Mouse (Mus musculus): ENCODE measurements at regions not wholly inside any gene's neighbourhood (a gene's known extent, or its start where the extent isn't known, plus 50 kb on each side); places are given as distances from the start of the nearest gene placed in this dataset.

DNA sequence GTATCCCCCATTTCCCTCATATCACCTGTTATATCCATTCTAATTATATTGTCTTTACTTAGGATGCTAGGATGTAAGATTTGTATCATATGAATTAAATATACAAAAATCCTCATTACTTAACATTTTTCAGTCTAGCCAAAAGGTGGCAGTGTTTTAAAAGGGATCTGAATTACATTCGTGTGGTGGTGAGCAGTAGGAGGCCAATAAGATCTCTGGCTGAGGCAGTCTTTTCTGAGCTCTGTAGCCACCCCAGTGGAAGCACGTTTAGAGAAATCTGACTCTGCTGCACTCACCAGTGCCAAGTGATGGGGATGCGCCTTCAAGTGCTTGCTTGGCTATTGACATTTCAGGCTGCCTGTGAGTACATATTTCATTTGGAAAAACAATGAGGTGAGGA lies 372.6 kb downstream of the Dad1 start:
- peak; percentile 75 for DNase-seq (ENCODE audit: low spot score)
- no peak overlapping the region for H3K4me2 ChIP-seq (ENCODE audit: low read depth, low read length, poor library complexity, severe bottlenecking)

GRCm38 (mm10) chr14:53876581-53876980 lies 377.3 kb downstream of the Dad1 start:
- Histone ChIP-seq H3K9ac (replicated peaks; ENCODE audit: low read length, poor library complexity, severe bottlenecking) (no peak overlapping the region), H3K4me2 (ENCODE audit: low read depth, low read length, poor library complexity, severe bottlenecking) (no peak overlapping the region), H3K27me3 (ENCODE audit: insufficient read depth, low read length) (no peaks in the 10 kb centered on the region), H3K36me3 (ENCODE audit: insufficient read depth, low read length) (no peaks in the 10 kb centered on the region), H3K4me3 (ENCODE audit: low read depth, low read length) (no peak overlapping the region), H3K4me1 (ENCODE audit: insufficient read depth, low read length) (no peaks in the 10 kb centered on the region), H3K9me3 (ENCODE audit: low read length) (no peaks in the 10 kb centered on the region), H3K27ac (ENCODE audit: low read depth, low read length) (no peak overlapping the region)
- WGBS = 71% methylated on average over 7 of the region's 7 CpGs
- no peak for DNase-seq (ENCODE audit: low spot score)
- ATAC-seq (ENCODE audit: low FRiP score) = no peak
- TF ChIP-seq CTCF (IDR thresholded peaks at IDR 0.05) = no peak

More for the DNA sequence above, 372.6 kb downstream of the Dad1 start:
- Histone ChIP-seq H3K27ac (ENCODE audit: low read depth, low read length) (no peak overlapping the region), H3K4me3 (ENCODE audit: low read depth, low read length) (no peak overlapping the region), H3K4me1 (ENCODE audit: insufficient read depth, low read length) (no peaks in the 10 kb centered on the region), H3K36me3 (ENCODE audit: insufficient read depth, low read length) (no peaks in the 10 kb centered on the region), H3K9ac (replicated peaks; ENCODE audit: low read length, poor library complexity, severe bottlenecking) (no peak overlapping the region), H3K27me3 (ENCODE audit: insufficient read depth, low read length) (no peaks in the 10 kb centered on the region), H3K9me3 (ENCODE audit: low read length) (no peaks in the 10 kb centered on the region)
- TF ChIP-seq CTCF (IDR thresholded peaks at IDR 0.05) = peak; percentile 75
- WGBS = 11% methylated on average over 3 of the region's 3 CpGs
- ATAC-seq (ENCODE audit: low FRiP score) = 0 out of 2 replicates have a peak, but pooled peaks have one; percentile 63

- H3K27ac ChIP-seq (ENCODE audit: low read depth, low read length) = no peak overlapping the region
- H3K9ac ChIP-seq (replicated peaks; ENCODE audit: low read length, poor library complexity, severe bottlenecking) = no peak overlapping the region
- no peak for DNase-seq (ENCODE audit: low spot score)
- no peak overlapping the region for H3K4me3 ChIP-seq (ENCODE audit: low read depth, low read length)
- ATAC-seq (ENCODE audit: low FRiP score) = no peak
- H3K36me3 ChIP-seq (ENCODE audit: insufficient read depth, low read length) = no peaks in the 10 kb centered on the region
- H3K9me3 ChIP-seq (ENCODE audit: low read length) = no peaks in the 10 kb centered on the region
- H3K4me2 ChIP-seq (ENCODE audit: low read depth, low read length, poor library complexity, severe bottlenecking) = no peak overlapping the region
- no peaks in the 10 kb centered on the region for H3K27me3 ChIP-seq (ENCODE audit: insufficient read depth, low read length)
- WGBS = 64% methylated on average over 6 of the region's 6 CpGs
- no peak for TF ChIP-seq CTCF (IDR thresholded peaks at IDR 0.05)
- H3K4me1 ChIP-seq (ENCODE audit: insufficient read depth, low read length) = no peaks in the 10 kb centered on the region
These were observed 378.2 kb downstream of the Dad1 start for GRCm38 (mm10) chr14:53875736-53876135.

- no peak for DNase-seq (ENCODE audit: low spot score)
- Histone ChIP-seq H3K4me1 (ENCODE audit: insufficient read depth, low read length) (no peaks in the 10 kb centered on the region), H3K27me3 (ENCODE audit: insufficient read depth, low read length) (no peaks in the 10 kb centered on the region), H3K4me3 (ENCODE audit: low read depth, low read length) (no peak overlapping the region), H3K9me3 (ENCODE audit: low read length) (no peaks in the 10 kb centered on the region), H3K4me2 (ENCODE audit: low read depth, low read length, poor library complexity, severe bottlenecking) (no peak overlapping the region), H3K36me3 (ENCODE audit: insufficient read depth, low read length) (no peaks in the 10 kb centered on the region), H3K27ac (ENCODE audit: low read depth, low read length) (no peak overlapping the region), H3K9ac (replicated peaks; ENCODE audit: low read length, poor library complexity, severe bottlenecking) (no peak overlapping the region)
- no peak for TF ChIP-seq CTCF (IDR thresholded peaks at IDR 0.05)
- ATAC-seq (ENCODE audit: low FRiP score) = no peak
- WGBS = 74% methylated on average over 7 of the region's 7 CpGs
These were observed 406.9 kb downstream of the Dad1 start for GRCm38 (mm10) chr14:53847049-53847448.

DNA sequence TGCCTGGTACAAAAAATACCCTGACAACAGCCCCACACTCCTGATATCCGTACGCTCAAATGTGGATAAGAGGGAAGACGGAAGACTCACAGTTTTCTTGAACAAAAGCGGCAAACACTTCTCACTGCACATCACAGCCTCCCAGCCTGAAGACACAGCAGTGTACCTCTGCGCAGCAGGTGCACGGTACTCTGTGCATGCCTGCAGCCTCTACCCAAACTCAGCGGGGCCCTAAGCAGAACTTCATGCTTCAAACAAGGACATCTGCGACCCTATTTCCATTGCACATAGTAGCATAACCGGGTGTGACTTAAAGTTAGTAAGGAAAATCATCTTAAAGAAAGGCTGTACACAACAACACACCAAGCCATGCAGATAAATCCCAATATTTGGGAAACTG lies 408.3 kb downstream of the Dad1 start:
- 94% methylated on average over 9 of the region's 9 CpGs for WGBS
- no peak for ATAC-seq (ENCODE audit: low FRiP score)

DNA sequence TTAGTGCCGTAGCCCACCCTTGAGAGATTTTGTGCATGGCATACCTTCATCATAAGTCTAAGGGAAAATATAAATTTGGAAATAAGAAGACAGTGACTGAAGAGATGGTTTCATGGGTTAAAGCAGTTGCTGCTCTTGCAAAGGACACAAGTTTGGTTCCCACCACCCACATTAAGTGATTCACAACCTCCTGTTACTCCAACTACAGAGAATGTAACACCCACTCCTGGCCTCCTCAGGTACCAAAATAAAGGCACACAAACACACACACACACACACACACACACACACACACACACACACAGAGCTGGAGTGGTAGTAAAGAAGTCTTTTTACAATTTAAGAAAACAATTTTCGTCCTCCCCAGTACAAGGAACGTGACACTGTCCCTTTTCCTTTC lies 421.4 kb downstream of the Dad1 start:
- Histone ChIP-seq H3K4me3 (ENCODE audit: low read depth, low read length) (no peak overlapping the region), H3K27me3 (ENCODE audit: insufficient read depth, low read length) (no peaks in the 10 kb centered on the region), H3K36me3 (ENCODE audit: insufficient read depth, low read length) (no peaks in the 10 kb centered on the region), H3K4me1 (ENCODE audit: insufficient read depth, low read length) (no peaks in the 10 kb centered on the region), H3K4me2 (ENCODE audit: low read depth, low read length, poor library complexity, severe bottlenecking) (no peak overlapping the region), H3K9me3 (ENCODE audit: low read length) (no peaks in the 10 kb centered on the region), H3K27ac (ENCODE audit: low read depth, low read length) (no peak overlapping the region), H3K9ac (replicated peaks; ENCODE audit: low read length, poor library complexity, severe bottlenecking) (no peak overlapping the region)
- ATAC-seq (ENCODE audit: low FRiP score) = no peak
- DNase-seq (ENCODE audit: low spot score) = no peak
- 89% methylated on average over 3 of the region's 3 CpGs for WGBS
- TF ChIP-seq CTCF (IDR thresholded peaks at IDR 0.05) = no peak

More for the DNA sequence above, 408.3 kb downstream of the Dad1 start:
- TF ChIP-seq CTCF (IDR thresholded peaks at IDR 0.05) = no peak
- Histone ChIP-seq H3K4me1 (ENCODE audit: insufficient read depth, low read length) (no peaks in the 10 kb centered on the region), H3K9ac (replicated peaks; ENCODE audit: low read length, poor library complexity, severe bottlenecking) (no peak overlapping the region), H3K27ac (ENCODE audit: low read depth, low read length) (no peak overlapping the region), H3K27me3 (ENCODE audit: insufficient read depth, low read length) (no peaks in the 10 kb centered on the region), H3K4me3 (ENCODE audit: low read depth, low read length) (no peak overlapping the region), H3K9me3 (ENCODE audit: low read length) (no peaks in the 10 kb centered on the region), H3K36me3 (ENCODE audit: insufficient read depth, low read length) (no peaks in the 10 kb centered on the region), H3K4me2 (ENCODE audit: low read depth, low read length, poor library complexity, severe bottlenecking) (no peak overlapping the region)
- no peak for DNase-seq (ENCODE audit: low spot score)

Data from midbrain, postnatal 0 days (tissue).